ENCODE assay signal across 26 mouse cellular contexts in genomic region chr16:90051051-90051450, GRCm38 (mm10).
DNase-seq lines count a peak whose midpoint lies in the region; ATAC-seq lines count a peak whose summit lies in the region.
"Had no signal": no experiment of that assay in that cellular context is flagged by ENCODE, and none has a peak within 500 bp of the region (broad histone marks: within the 10 kb centered on the region; RNA-seq: fewer than 3 reads in every experiment).

No protein-coding gene starts in this region.

- H3K4me2 ChIP-seq in liver, embryonic 11.5 days = peak overlapping the region; percentile 23
- H3K4me2 ChIP-seq in liver, embryonic 16.5 days (ENCODE audit: low read depth, low read length) = no peak overlapping the region
- H3K4me2 ChIP-seq: forebrain, embryonic 15.5 days; heart, embryonic 15.5 days; lung, embryonic 15.5 days; midbrain, embryonic 11.5 days; neural tube, embryonic 12.5 days had no signal

- H3K9me3 ChIP-seq in liver, embryonic 11.5 days (ENCODE audit: control insufficient read depth, low read length) = no peaks in the 10 kb centered on the region
- no peaks in the 10 kb centered on the region for H3K9me3 ChIP-seq in liver, embryonic 16.5 days (replicated peaks; ENCODE audit: control insufficient read depth, low read length)
- H3K9me3 ChIP-seq: forebrain, embryonic 15.5 days; heart, embryonic 15.5 days; lung, embryonic 15.5 days; neural tube, embryonic 12.5 days had no signal

- DNase-seq in liver, embryonic 11.5 days (ENCODE audit: low spot score) = no peak
- DNase-seq in kidney, adult 11 months = no peak
- no peak for DNase-seq in lung, postnatal 4 days
- DNase-seq: adrenal gland, adult 8-10 months; B cell, adult 2 months; cerebellum, adult 8-10 months; cerebellum, postnatal 25 days; kidney, adult 9 months; kidney, postnatal 14 days; left cerebral cortex, postnatal 4 days; right cerebral cortex, adult 18-20 months; spleen, adult 18-20 months; thymus, postnatal 14 days had no signal

- H3K27ac ChIP-seq in liver, embryonic 11.5 days (ENCODE audit: low read depth, low read length) = peak overlapping the region; percentile 34
- H3K27ac ChIP-seq in liver, embryonic 16.5 days (ENCODE audit: low read length) = no peak overlapping the region
- H3K27ac ChIP-seq: forebrain, embryonic 15.5 days; heart, embryonic 15.5 days; hindbrain, postnatal 0 days; lung, embryonic 15.5 days; neural tube, embryonic 12.5 days had no signal

- 47% methylated on average over 7 of the region's 7 CpGs for WGBS in liver, embryonic 11.5 days
- 16% methylated on average over 7 of the region's 7 CpGs for WGBS in liver, embryonic 16.5 days (ENCODE audit: insufficient replicate concordance)

- H3K4me3 ChIP-seq in liver, embryonic 11.5 days (ENCODE audit: low read depth, low read length) = no peak overlapping the region
- no peak overlapping the region for H3K4me3 ChIP-seq in liver, embryonic 16.5 days (ENCODE audit: low read depth, low read length)
- H3K4me3 ChIP-seq: forebrain, embryonic 15.5 days; heart, embryonic 15.5 days; layer of hippocampus, adult 2 months; lung, embryonic 15.5 days; myocyte; neural tube, embryonic 12.5 days had no signal

- ATAC-seq in common myeloid progenitor, adult 5-6 weeks (replicated peaks; ENCODE audit: low read depth, poor library complexity, severe bottlenecking) = peak; percentile 56
- ATAC-seq in liver, embryonic 11.5 days (replicated peaks; ENCODE audit: low FRiP score) = peak; percentile 80
- ATAC-seq in liver, embryonic 16.5 days (ENCODE audit: low read depth) = peak; percentile 68
- ATAC-seq in megakaryocyte-erythroid progenitor cell, adult 5-6 weeks (replicated peaks; ENCODE audit: low FRiP score, low TSS enrichment, poor library complexity, severe bottlenecking) = peak; percentile 73
- no peak for ATAC-seq in inflammation-experienced regulatory T-cells, adult 6 months
- ATAC-seq: forebrain, embryonic 15.5 days; hindbrain, postnatal 0 days; intestine, embryonic 16.5 days had no signal

- no peak overlapping the region for H3K9ac ChIP-seq in liver, embryonic 11.5 days (ENCODE audit: low read depth, low read length)
- no peak overlapping the region for H3K9ac ChIP-seq in liver, embryonic 16.5 days (ENCODE audit: low read depth, low read length)
- H3K9ac ChIP-seq: forebrain, embryonic 15.5 days; heart, embryonic 15.5 days; lung, embryonic 15.5 days; neural tube, embryonic 12.5 days had no signal

- peaks cover 5% of the 10 kb centered on the region; the same call in 1 of the 2 replicates for H3K36me3 ChIP-seq in liver, embryonic 11.5 days (ENCODE audit: control insufficient read depth, insufficient read depth, low read length)
- H3K36me3 ChIP-seq in liver, embryonic 16.5 days (ENCODE audit: control insufficient read depth, insufficient read depth) = no peaks in the 10 kb centered on the region
- H3K36me3 ChIP-seq: heart, embryonic 15.5 days; lung, embryonic 15.5 days had no signal

- H3K27me3 ChIP-seq in liver, embryonic 11.5 days (replicated peaks; ENCODE audit: control insufficient read depth, insufficient read depth, low read length) = no peaks in the 10 kb centered on the region
- H3K27me3 ChIP-seq in liver, embryonic 16.5 days (ENCODE audit: control insufficient read depth, insufficient read depth, low read depth, low read length) = no peaks in the 10 kb centered on the region
- H3K27me3 ChIP-seq: forebrain, embryonic 15.5 days; heart, embryonic 15.5 days; lung, embryonic 15.5 days; neural tube, embryonic 12.5 days had no signal

- peaks cover 19% of the 10 kb centered on the region for H3K4me1 ChIP-seq in liver, embryonic 11.5 days (replicated peaks; ENCODE audit: control insufficient read depth, insufficient read depth, low read length)
- peaks cover 14% of the 10 kb centered on the region for H3K4me1 ChIP-seq in liver, embryonic 16.5 days (ENCODE audit: control insufficient read depth, low read depth, low read length)
- H3K4me1 ChIP-seq: forebrain, embryonic 15.5 days; heart, embryonic 15.5 days had no signal
